Mouse (Mus musculus) MEL (cell line): Measurements from ENCODE around the gene Pacsin1. TPM values are rescaled to one million over a fixed set of nuclear protein-coding genes. Genes with fewer than 3 reads are reported as not detected.

Experiments used
- DNase-seq: peaks from one replicate; pipeline ENCODE4 v3.0.0; 2011; ENCODE audit warnings: low read depth, low spot score
- H3K27ac ChIP-seq: 2 replicates; pipeline ENCODE4 v1.5.1; 2012; ENCODE audit warnings: low read depth, mild to moderate bottlenecking, control low read depth, low read length, moderate library complexity; ENCODE audit not compliant: control insufficient read depth
- H3K27me3 ChIP-seq, 2 experiments: fragments of 150-350 bp in 1 of 2; sonication (generic) in 1 of 2; 2 replicates each; pipeline ENCODE4 v1.6.1; 2012; ENCODE audit warnings: low read length in 2 of 2, mild to moderate bottlenecking in 2 of 2, improper control_type of control experiment in 1 of 2, moderate library complexity in 1 of 2; ENCODE audit not compliant: insufficient read depth in 2 of 2, control insufficient read depth in 1 of 2
- H3K36me3 ChIP-seq, 2 experiments: 2 replicates each; pipeline ENCODE4 v1.6.1; 2012 to 2014; ENCODE audit warnings: low read length in 2 of 2, improper control_type of control experiment in 1 of 2, inconsistent platforms in 1 of 2, mild to moderate bottlenecking in 1 of 2; ENCODE audit not compliant: insufficient read depth in 2 of 2, control insufficient read depth in 1 of 2
- H3K4me1 ChIP-seq, 2 experiments: fragments of 150-350 bp in 1 of 2; sonication (generic) in 1 of 2; 2 replicates each; pipeline ENCODE4 v1.6.1; 2012; ENCODE audit warnings: low read length in 2 of 2, improper control_type of control experiment in 1 of 2, mild to moderate bottlenecking in 1 of 2; ENCODE audit not compliant: insufficient read depth in 2 of 2, control insufficient read depth in 1 of 2
- H3K4me3 ChIP-seq, 2 experiments: fragments of 150-350 bp in 1 of 2; sonication (generic) in 1 of 2; 2 replicates each; pipeline ENCODE4 v1.5.1; 2012; ENCODE audit warnings: low read depth in 2 of 2, low read length in 2 of 2, mild to moderate bottlenecking in 2 of 2, moderate library complexity in 2 of 2, control low read depth in 1 of 2, improper control_type of control experiment in 1 of 2; ENCODE audit not compliant: control insufficient read depth in 1 of 2, insufficient read depth in 1 of 2
- H3K79me2 ChIP-seq: 2 replicates; pipeline ENCODE4 v1.6.1; 2012; ENCODE audit warnings: mild to moderate bottlenecking, low read length, moderate library complexity; ENCODE audit not compliant: control insufficient read depth, poor library complexity, insufficient read depth
- H3K9ac ChIP-seq: 2 replicates; pipeline ENCODE4 v1.6.1; 2012; ENCODE audit warnings: low read depth, mild to moderate bottlenecking, control low read depth, low read length, moderate library complexity; ENCODE audit not compliant: control insufficient read depth, poor library complexity, severe bottlenecking
- H3K9me3 ChIP-seq: fragments of 150-350 bp; sonication (generic); replicated peaks from 2 replicates; pipeline ENCODE4 v1.6.1; 2012; ENCODE audit warnings: mild to moderate bottlenecking, low read length, improper control_type of control experiment, moderate library complexity; ENCODE audit not compliant: insufficient read depth
- CHD1 ChIP-seq: IDR thresholded peaks from 2 replicates; pipeline ENCODE4 v1.6.1; 2012; ENCODE audit warnings: low read depth, mild to moderate bottlenecking, inconsistent platforms, low read length, improper control_type of control experiment
- CHD2 ChIP-seq: IDR thresholded peaks from 2 replicates; pipeline ENCODE4 v1.6.1; 2011; ENCODE audit warnings: low read length, improper control_type of control experiment
- EP300 ChIP-seq, 2 experiments: IDR thresholded peaks; 2 replicates each; pipeline ENCODE4 v1.6.1; 2011; ENCODE audit warnings: improper control_type of control experiment in 2 of 2, low read length in 2 of 2, low read depth in 1 of 2, mild to moderate bottlenecking in 1 of 2
- ETS1 ChIP-seq: IDR thresholded peaks from 2 replicates; pipeline ENCODE4 v1.6.1; 2012; ENCODE audit warnings: low read depth, mild to moderate bottlenecking, inconsistent platforms, low read length, improper control_type of control experiment, moderate library complexity
- GABPA ChIP-seq: IDR thresholded peaks from 2 replicates; pipeline ENCODE4 v1.6.1; 2012; ENCODE audit warnings: low read depth, mild to moderate bottlenecking, inconsistent platforms, low read length, improper control_type of control experiment, moderate library complexity
- GATA1 ChIP-seq: IDR thresholded peaks from 2 replicates; pipeline ENCODE4 v1.6.1; 2011; ENCODE audit warnings: low read depth, low read length, improper control_type of control experiment
- HCFC1 ChIP-seq: IDR thresholded peaks from 2 replicates; pipeline ENCODE4 v1.6.1; 2012; ENCODE audit warnings: low read depth, mild to moderate bottlenecking, inconsistent platforms, low read length, improper control_type of control experiment, moderate library complexity
- MAFK ChIP-seq: IDR thresholded peaks from 2 replicates; pipeline ENCODE4 v1.6.1; 2011; ENCODE audit warnings: low read depth, mild to moderate bottlenecking, low read length, improper control_type of control experiment, borderline replicate concordance
- MAX ChIP-seq: IDR thresholded peaks from 2 replicates; pipeline ENCODE4 v1.6.1; 2011; ENCODE audit warnings: low read length, improper control_type of control experiment
- MAZ ChIP-seq: IDR thresholded peaks from 2 replicates; pipeline ENCODE4 v1.6.1; 2012; ENCODE audit warnings: low read depth, mild to moderate bottlenecking, inconsistent platforms, low read length, improper control_type of control experiment
- MXI1 ChIP-seq: IDR thresholded peaks from 2 replicates; pipeline ENCODE4 v1.6.1; 2011; ENCODE audit warnings: mild to moderate bottlenecking, low read depth, low read length, improper control_type of control experiment
- NELFE ChIP-seq: IDR thresholded peaks from 2 replicates; pipeline ENCODE4 v1.6.1; 2011; ENCODE audit warnings: low read depth, low read length, improper control_type of control experiment
- NRF1 ChIP-seq: IDR thresholded peaks from 2 replicates; pipeline ENCODE4 v1.6.1; 2014; ENCODE audit warnings: low read depth, mild to moderate bottlenecking, inconsistent platforms, low read length, improper control_type of control experiment, moderate library complexity; ENCODE audit not compliant: poor library complexity, insufficient read depth, severe bottlenecking
- RAD21 ChIP-seq: IDR thresholded peaks from 2 replicates; pipeline ENCODE4 v1.6.1; 2011; ENCODE audit warnings: mild to moderate bottlenecking, low read depth, low read length, improper control_type of control experiment
- RCOR1 ChIP-seq: IDR thresholded peaks from 2 replicates; pipeline ENCODE4 v1.6.1; 2012; ENCODE audit warnings: low read depth, mild to moderate bottlenecking, inconsistent platforms, low read length, improper control_type of control experiment
- TCF12 ChIP-seq: IDR thresholded peaks from 2 replicates; pipeline ENCODE4 v1.6.1; 2014; ENCODE audit warnings: low read depth, mild to moderate bottlenecking, inconsistent platforms, low read length, improper control_type of control experiment, moderate library complexity
- UBTF ChIP-seq: IDR thresholded peaks from 2 replicates; pipeline ENCODE4 v1.6.1; 2012; ENCODE audit warnings: low read depth, mild to moderate bottlenecking, inconsistent platforms, low read length, improper control_type of control experiment, moderate library complexity, borderline replicate concordance; ENCODE audit not compliant: insufficient read depth
- polyA plus RNA-seq, 2 experiments: library from polyadenylated mRNA; stranded (reverse) in 1 of 2; unstranded in 1 of 2; fragments of >175 nt in 1 of 2; fragments of >200 nt in 1 of 2; gene quantifications; 2 replicates each; pipeline versions ENCODE4 v1.2.1 to v1.2.4; 2012; ENCODE audit warnings: low replicate concordance in 2 of 2, low read depth in 1 of 2; ENCODE audit not compliant: insufficient read length in 2 of 2, insufficient read depth in 1 of 2, missing spikeins in 1 of 2
- total RNA-seq: library from RNA; depleted of rRNA; stranded (reverse); fragments of 300-350 nt; gene quantifications from 2 replicates; pipeline ENCODE4 v1.2.3, GENCODE M21; 2012

Gene Pacsin1
- total and polyA plus RNA-seq, 3 experiments: 0.17 TPM; not detected in 2

DNA sequence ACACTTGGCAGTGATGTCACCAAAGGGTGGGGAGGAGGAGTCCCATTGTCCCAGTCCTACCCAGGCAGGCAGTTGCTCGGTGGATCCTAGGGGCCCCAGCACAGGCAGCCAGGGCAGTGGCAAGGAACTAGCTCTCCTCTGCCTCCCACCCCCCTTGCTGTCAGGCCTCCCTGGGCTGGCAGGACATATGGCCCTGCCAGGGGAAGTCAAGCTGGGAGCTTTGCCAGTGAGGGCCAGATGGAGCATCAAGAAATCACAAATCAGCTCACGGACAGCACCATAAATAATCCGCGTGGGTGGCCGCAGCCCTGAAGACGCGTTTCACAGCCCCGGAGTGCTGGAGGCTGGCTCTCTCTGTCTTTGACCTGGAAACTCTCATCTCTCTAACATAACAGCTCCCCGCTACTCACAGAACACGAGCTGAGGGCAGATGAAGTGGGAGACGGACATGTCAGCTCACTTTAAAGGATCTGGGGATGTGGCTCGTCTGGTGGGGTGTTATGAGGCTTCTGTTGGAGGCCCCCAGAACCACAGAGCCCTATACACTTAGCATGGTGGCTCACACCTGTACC is 12.7 kb upstream of the Pacsin1 start:
- peak overlapping the region; percentile 37 to 57 for H3K4me3 ChIP-seq
- no peaks in the 10 kb centered on the region for H3K36me3 ChIP-seq
- no peaks in the 10 kb centered on the region for H3K27me3 ChIP-seq
- DNase-seq: peak; percentile 58
- H3K27ac ChIP-seq: no peak overlapping the region
- peak overlapping the region; percentile 51 for H3K9ac ChIP-seq
- H3K9me3 ChIP-seq: no peaks in the 10 kb centered on the region
- peak; percentile 46; the same call in 1 of the 2 replicates for TF ChIP-seq MXI1
- no peak for TF ChIP-seq MAX
- H3K79me2 ChIP-seq: no peaks in the 10 kb centered on the region
- peaks cover 3 to 5% of the 10 kb centered on the region in 2 experiments; a peak in 1 of 4 replicates for H3K4me1 ChIP-seq

DNA sequence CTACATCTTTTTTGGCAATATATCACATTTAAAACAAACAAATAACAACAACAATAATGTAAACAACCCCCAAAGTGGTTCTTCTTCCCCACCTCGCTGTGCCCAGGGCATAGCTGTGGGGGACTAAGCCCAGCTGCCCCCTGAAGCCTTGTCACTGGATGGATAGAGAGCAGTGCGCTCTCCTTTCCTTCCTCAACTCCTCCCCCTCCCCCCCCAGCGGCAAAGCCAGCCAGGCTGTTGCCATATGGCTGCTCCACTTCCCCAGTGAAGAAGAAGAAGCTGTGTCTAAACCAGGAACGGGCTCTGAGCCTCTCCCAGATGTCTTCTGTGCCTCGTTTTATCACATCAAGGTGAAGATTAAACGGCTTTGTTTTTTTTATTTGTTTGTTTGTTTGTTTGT is 12.2 kb upstream of the Pacsin1 start:
- H3K27ac ChIP-seq: no peak overlapping the region

GRCm38 (mm10) chr17:27643756-27644155 is 11.6 kb upstream of the Pacsin1 start:
- H3K79me2 ChIP-seq: no peaks in the 10 kb centered on the region
- H3K36me3 ChIP-seq: no peaks in the 10 kb centered on the region
- H3K9ac ChIP-seq: no peak overlapping the region
- TF ChIP-seq RCOR1: no peak
- no peak for TF ChIP-seq CHD1
- TF ChIP-seq RAD21: no peak
- no peak for TF ChIP-seq TCF12
- no peak for TF ChIP-seq UBTF
- no peak for TF ChIP-seq CHD2
- no peak for TF ChIP-seq MAZ
- TF ChIP-seq GATA1: no peak
- no peak for TF ChIP-seq ETS1
- TF ChIP-seq HCFC1: no peak
- TF ChIP-seq NELFE: no peak
- H3K9me3 ChIP-seq: no peaks in the 10 kb centered on the region
- DNase-seq: no peak
- peaks cover 3 to 5% of the 10 kb centered on the region in 2 experiments; a peak in 1 of 4 replicates for H3K4me1 ChIP-seq
- H3K27me3 ChIP-seq: no peaks in the 10 kb centered on the region
- H3K27ac ChIP-seq: no peak overlapping the region
- H3K4me3 ChIP-seq: no peak overlapping the region

More for the DNA sequence above, 12.2 kb upstream of the Pacsin1 start:
- Histone ChIP-seq H3K79me2 (no peaks in the 10 kb centered on the region), H3K9me3 (no peaks in the 10 kb centered on the region), H3K27me3 (no peaks in the 10 kb centered on the region), H3K4me3 (peak overlapping the region; percentile 37 to 57), H3K36me3 (no peaks in the 10 kb centered on the region), H3K9ac (peak overlapping the region; percentile 51), H3K4me1 (peaks cover 3 to 5% of the 10 kb centered on the region in 2 experiments; a peak in 1 of 4 replicates)
- no peak for TF ChIP-seq NRF1
- no peak for TF ChIP-seq GABPA
- TF ChIP-seq EP300 (IDR thresholded peaks at IDR 0.05; ENCODE audit: low read depth in 1 of 2, low read length in 2 of 2): no peak
- no peak for TF ChIP-seq MAX
- no peak for TF ChIP-seq MAFK
- peak; percentile 69 for DNase-seq
